Mouse (Mus musculus): ENCODE measurements at regions not wholly inside any gene's neighbourhood (a gene's known extent, or its start where the extent isn't known, plus 50 kb on each side); places are given as distances from the start of the nearest gene placed in this dataset.

DNA sequence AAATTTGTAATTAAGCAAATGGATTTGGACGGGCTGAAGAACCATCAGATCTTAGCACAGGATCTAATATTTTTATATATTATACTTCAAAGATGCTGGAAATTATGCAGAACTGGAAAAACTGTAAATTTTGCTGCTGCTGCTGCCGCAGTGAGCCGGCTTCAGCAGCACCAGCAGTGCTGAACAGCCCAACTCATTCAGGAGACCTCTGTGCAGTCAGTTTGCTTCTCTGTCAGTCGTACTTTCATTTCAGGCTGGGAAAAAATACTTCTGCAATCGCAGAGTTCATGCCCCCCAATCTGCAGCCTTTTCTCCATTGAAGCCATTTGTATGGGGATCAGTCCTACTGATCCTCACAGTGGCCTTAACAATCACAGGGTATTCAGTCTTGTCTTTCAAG, 53.4 kb upstream of the Trpc3 start:
- Histone ChIP-seq H3K27ac (peak overlapping the region; percentile 25; the same call in 1 of the 2 replicates), H3K4me3 (peak overlapping the region; percentile 21; the same call in 1 of the 2 replicates)
- intact Hi-C loops (cut with DNase I), result no loop called here
- TF ChIP-seq CTCF (IDR thresholded peaks at IDR 0.05), result no peak
- no peak for DNase-seq

- peak overlapping the region; percentile 67 for H3K27ac ChIP-seq
- no peak for DNase-seq
- intact Hi-C loops (cut with DNase I), result no loop called here
- no peak for TF ChIP-seq CTCF (IDR thresholded peaks at IDR 0.05)
- no peak overlapping the region for H3K4me3 ChIP-seq
Observed at GRCm38 (mm10) chr3:36754358-36754950, 64.5 kb upstream of the Trpc3 start.

DNA sequence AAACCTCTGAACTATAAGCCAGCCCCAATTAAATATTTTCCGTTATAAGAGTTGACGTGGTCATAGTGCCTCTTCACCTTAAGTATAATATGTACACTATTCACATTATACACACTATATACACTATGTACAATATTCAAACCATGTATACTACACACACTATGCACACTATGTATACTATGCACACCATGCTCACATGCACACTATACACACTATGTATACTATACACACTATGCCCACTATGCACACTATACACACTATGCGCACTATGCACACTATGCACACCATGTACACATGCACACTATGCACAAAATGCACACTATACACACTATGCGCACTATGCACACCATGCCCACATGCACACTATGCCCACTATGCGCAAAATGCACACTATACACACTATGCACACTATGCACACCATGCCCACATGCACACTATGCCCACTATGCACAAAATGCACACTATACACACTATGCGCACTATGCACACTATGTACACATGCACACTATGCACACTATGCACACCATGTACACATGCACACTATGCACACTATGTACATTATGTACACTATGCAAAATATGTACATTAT, 72.2 kb upstream of the Trpc3 start:
- H3K4me3 ChIP-seq, result no peak overlapping the region
- no peak for TF ChIP-seq CTCF (IDR thresholded peaks at IDR 0.05)
- no peak overlapping the region for H3K27ac ChIP-seq
- no peak for DNase-seq
- intact Hi-C loops (cut with DNase I), result no loop called here

- intact Hi-C loops (cut with DNase I), result no loop called here
- no peak for DNase-seq
- peak overlapping the region; percentile 32 for H3K27ac ChIP-seq
- TF ChIP-seq CTCF (IDR thresholded peaks at IDR 0.05), result no peak
- H3K4me3 ChIP-seq, result no peak overlapping the region
Observed at GRCm38 (mm10) chr3:36762847-36763246, 72.9 kb upstream of the Trpc3 start.

DNA sequence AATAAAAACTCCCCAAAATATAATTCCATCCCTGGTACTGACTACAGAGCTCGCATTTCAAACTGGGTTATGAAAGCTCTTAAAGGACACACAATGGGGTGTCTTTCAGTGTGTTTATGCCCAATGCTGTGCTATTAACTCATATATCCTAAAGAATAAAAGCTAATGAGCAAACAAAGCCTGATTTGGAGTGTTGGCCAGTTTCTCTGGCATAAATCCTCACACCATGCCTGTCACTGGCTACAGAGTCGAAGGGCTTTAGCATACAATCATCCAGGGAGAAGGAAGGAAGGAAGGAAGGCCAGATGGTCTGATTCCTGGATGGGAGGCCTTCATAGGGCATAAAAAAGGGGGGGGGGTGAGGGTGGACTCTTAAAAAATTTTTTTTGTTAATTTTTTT, 74.8 kb upstream of the Trpc3 start:
- H3K27ac ChIP-seq, result no peak overlapping the region; the same call in 1 of the 2 replicates

DNA sequence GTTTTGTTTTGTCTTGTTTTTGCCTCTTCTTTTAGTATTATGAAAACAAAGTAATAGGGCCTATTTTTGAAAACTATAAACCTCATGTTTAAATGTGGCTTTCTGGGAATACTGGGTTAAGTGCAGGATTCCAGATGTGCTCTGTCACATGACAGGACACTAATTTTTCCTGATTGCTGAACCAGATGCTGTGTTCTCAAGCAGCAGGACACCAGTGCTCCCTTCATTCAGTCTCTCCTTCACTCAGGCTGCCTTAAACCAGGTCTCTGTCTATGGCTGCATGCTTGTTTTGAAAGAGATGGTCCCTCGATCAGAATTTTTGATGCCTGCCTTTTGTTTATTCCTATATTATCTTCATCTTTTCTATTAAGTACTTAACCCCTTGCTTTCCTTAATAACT, 80.1 kb upstream of the Trpc3 start:
- no peak for TF ChIP-seq CTCF (IDR thresholded peaks at IDR 0.05)
- Histone ChIP-seq H3K27ac (peak overlapping the region; percentile 51), H3K4me3 (no peak overlapping the region)
- no peak for DNase-seq
- intact Hi-C loops (cut with DNase I), result no loop called here

More for the DNA sequence above, 74.8 kb upstream of the Trpc3 start:
- H3K4me3 ChIP-seq, result no peak overlapping the region
- TF ChIP-seq CTCF (IDR thresholded peaks at IDR 0.05), result no peak
- no peak for DNase-seq
- intact Hi-C loops (cut with DNase I), result no loop called here

- intact Hi-C loops (cut with DNase I), result no loop called here
- Histone ChIP-seq H3K4me3 (no peak overlapping the region), H3K27ac (peak overlapping the region; percentile 51)
- no peak for DNase-seq
- TF ChIP-seq CTCF (IDR thresholded peaks at IDR 0.05), result no peak
Observed at GRCm38 (mm10) chr3:36771011-36771410, 81.0 kb upstream of the Trpc3 start.

- Histone ChIP-seq H3K27ac (no peak overlapping the region), H3K4me3 (no peak overlapping the region)
- no peak for DNase-seq
- intact Hi-C loops (cut with DNase I), result no loop called here
- no peak for TF ChIP-seq CTCF (IDR thresholded peaks at IDR 0.05)
Observed at GRCm38 (mm10) chr3:36774023-36774422, 84.1 kb upstream of the Trpc3 start.

DNA sequence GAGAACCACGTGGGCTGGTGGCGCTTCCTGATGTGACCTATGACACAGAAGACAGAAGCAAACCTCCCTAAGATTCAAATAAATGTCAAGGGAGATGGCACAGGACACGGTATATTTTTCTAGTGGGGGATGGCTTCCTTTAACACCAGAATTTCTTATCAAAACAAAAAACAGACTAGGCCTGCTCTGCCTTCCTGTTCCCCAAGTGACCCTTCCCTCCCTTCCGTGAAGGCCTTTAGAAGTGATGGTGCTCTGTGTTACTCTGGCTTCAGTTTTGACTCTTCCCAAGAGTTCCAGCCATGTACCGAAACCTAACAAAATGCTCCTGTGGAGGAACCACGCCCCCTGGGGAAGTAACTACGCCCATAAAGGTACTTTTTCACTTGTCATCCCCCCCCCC, 84.5 kb upstream of the 4932438A13Rik start:
- H3K27ac ChIP-seq, result no peak overlapping the region
- no peak for DNase-seq
- H3K4me3 ChIP-seq, result no peak overlapping the region
- intact Hi-C loops (cut with DNase I), result no loop called here
- no peak for TF ChIP-seq CTCF (IDR thresholded peaks at IDR 0.05)

DNA sequence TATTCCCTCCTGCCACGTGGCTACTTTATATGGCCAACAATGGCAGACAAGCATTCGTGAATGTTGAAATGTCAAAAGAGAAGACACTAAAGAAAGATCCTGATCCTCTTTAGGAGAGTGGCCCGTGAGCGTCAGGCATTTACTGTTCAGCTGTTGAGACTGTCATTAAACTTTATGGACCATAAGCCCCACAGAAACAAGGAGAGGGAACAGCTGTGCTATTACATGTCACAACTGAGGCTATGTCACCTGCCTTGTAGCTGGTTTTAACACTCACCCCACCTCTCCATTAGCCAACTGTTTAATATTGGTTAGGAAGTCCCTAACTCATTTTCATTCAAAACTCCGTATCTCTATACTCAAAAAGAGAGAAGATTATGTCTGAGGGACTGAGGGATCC, 76.3 kb upstream of the 4932438A13Rik start:
- intact Hi-C loops (cut with DNase I), result no loop called here
- TF ChIP-seq CTCF (IDR thresholded peaks at IDR 0.05), result no peak
- Histone ChIP-seq H3K4me3 (no peak overlapping the region), H3K27ac (no peak overlapping the region)
- DNase-seq, result no peak

DNA sequence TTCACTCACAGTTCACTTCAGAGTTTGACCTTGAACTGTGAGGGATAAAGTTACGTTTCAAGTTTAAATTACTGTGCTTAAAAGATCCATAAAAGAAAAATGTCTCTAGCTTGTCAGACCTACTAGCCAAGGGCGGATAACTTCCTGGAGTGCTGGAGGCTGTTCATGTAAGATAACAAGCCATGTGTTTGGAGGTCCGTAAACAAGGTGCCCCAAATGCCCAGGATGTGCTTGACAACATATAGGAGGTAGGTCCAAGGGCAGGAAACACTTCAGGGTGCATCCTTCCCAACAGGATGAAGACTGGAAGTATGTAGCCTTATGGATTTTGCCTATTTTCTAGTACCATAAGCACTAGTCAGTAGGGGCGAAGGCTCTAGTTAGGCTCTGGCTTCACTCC, 72.7 kb upstream of the 4932438A13Rik start:
- TF ChIP-seq CTCF (IDR thresholded peaks at IDR 0.05), result no peak
- H3K4me3 ChIP-seq, result no peak overlapping the region
- intact Hi-C loops (cut with DNase I), result no loop called here
- no peak for DNase-seq
- H3K27ac ChIP-seq, result no peak overlapping the region

GRCm38 (mm10) chr3:36797025-36797424, 65.9 kb upstream of the 4932438A13Rik start:
- no peak for DNase-seq
- no peak for TF ChIP-seq CTCF (IDR thresholded peaks at IDR 0.05)
- intact Hi-C loops (cut with DNase I), result no loop called here
- Histone ChIP-seq H3K4me3 (no peak overlapping the region), H3K27ac (no peak overlapping the region)

GRCm38 (mm10) chr3:36798160-36798823, 64.6 kb upstream of the 4932438A13Rik start:
- TF ChIP-seq CTCF (IDR thresholded peaks at IDR 0.05), result no peak
- intact Hi-C loops (cut with DNase I), result no loop called here
- no peak overlapping the region for H3K27ac ChIP-seq
- H3K4me3 ChIP-seq, result no peak overlapping the region
- DNase-seq, result no peak

GRCm38 (mm10) chr3:36810528-36810927, 52.4 kb upstream of the 4932438A13Rik start:
- DNase-seq, result no peak
- no peak overlapping the region for H3K27ac ChIP-seq
- H3K4me3 ChIP-seq, result no peak overlapping the region
- intact Hi-C loops (cut with DNase I), result no loop called here
- no peak for TF ChIP-seq CTCF (IDR thresholded peaks at IDR 0.05)

Data from gastrocnemius, adult 2 months (tissue).